Mouse (Mus musculus) G1E (cell line): ENCODE results near the gene Tmem108. TPM values are rescaled to one million over a fixed set of nuclear protein-coding genes. Genes with fewer than 3 reads are reported as not detected.

Experiments used
- ATAC-seq: 2 replicates; pipeline ENCODE4 v1.8.0; 2016; ENCODE audit warnings: mild to moderate bottlenecking; ENCODE audit not compliant: insufficient number of reproducible peaks, poor library complexity, low FRiP score, severe bottlenecking; ENCODE audit errors: extremely low read depth
- DNase-seq: peaks from one replicate; pipeline ENCODE4 v3.0.0; 2012; ENCODE audit warnings: low spot score
- H3K27me3 ChIP-seq: 2 replicates; pipeline ENCODE4 v1.6.1; 2012; ENCODE audit warnings: mild to moderate bottlenecking, low read length, inconsistent platforms; ENCODE audit not compliant: insufficient read depth
- H3K36me3 ChIP-seq: replicated peaks from 2 replicates; pipeline ENCODE3; 2012; ENCODE audit warnings: mild to moderate bottlenecking, inconsistent platforms
- H3K4me1 ChIP-seq: 2 replicates; pipeline ENCODE4 v1.6.1; 2012; ENCODE audit warnings: low read depth, low read length, inconsistent platforms, mixed read lengths; ENCODE audit not compliant: insufficient read depth
- H3K4me3 ChIP-seq: 2 replicates; pipeline ENCODE4 v1.5.1; 2012; ENCODE audit warnings: low read depth, mild to moderate bottlenecking, inconsistent platforms, low read length, moderate library complexity, mixed read lengths
- H3K9me3 ChIP-seq: replicated peaks from 2 replicates; pipeline ENCODE4 v1.6.1; 2012; ENCODE audit warnings: inconsistent platforms
- CTCF ChIP-seq: IDR thresholded peaks from 2 replicates; pipeline ENCODE4 v1.5.1; 2012; ENCODE audit warnings: low read depth, low read length, inconsistent platforms, mixed read lengths
- GATA1 ChIP-seq: IDR thresholded peaks from 2 replicates; pipeline ENCODE4 v1.6.1; 2012; ENCODE audit warnings: borderline replicate concordance, low read length, inconsistent platforms, mixed read lengths
- GATA2 ChIP-seq: IDR thresholded peaks from 2 replicates; pipeline ENCODE4 v1.6.1; 2012; ENCODE audit warnings: low read depth, low read length, inconsistent platforms, borderline replicate concordance
- POLR2AphosphoS5 ChIP-seq: IDR thresholded peaks from 2 replicates; pipeline ENCODE4 v1.6.1; 2012; ENCODE audit warnings: low read depth, low read length, inconsistent platforms; ENCODE audit not compliant: insufficient replicate concordance
- TAL1 ChIP-seq: conservative IDR thresholded peaks from 2 replicates; pipeline ENCODE4 v1.6.1; 2012; ENCODE audit warnings: low read depth, low read length, inconsistent platforms, mixed read lengths
- polyA plus RNA-seq: library from polyadenylated mRNA; stranded (reverse); fragments of >175 nt; gene quantifications from 2 replicates; pipeline ENCODE4 v1.2.3, GENCODE M21; 2012
- total RNA-seq, 2 experiments: library from RNA; stranded (forward) in 1 of 2; stranded (reverse) in 1 of 2; fragments of 200-1000 nt in 1 of 2; fragments of >200 nt in 1 of 2; fragmentation: Nextera tagmentation in 1 of 2; gene quantifications; 2 replicates each; pipeline ENCODE4 v1.2.3; 2014 to 2017

Tmem108 gene
- not detected in 2 replicates for total RNA-seq (2014; fragmentation: Nextera tagmentation)
- total RNA-seq (2017): 0.23 and 0.27 TPM in 2 replicates
- polyA plus RNA-seq: not detected in 2 replicates

- H3K36me3 ChIP-seq: no peaks in the 10 kb centered on the region
- no peak for DNase-seq
- no peaks in the 10 kb centered on the region for H3K4me1 ChIP-seq
- H3K9me3 ChIP-seq: peaks cover 58% of the 10 kb centered on the region
- no peaks in the 10 kb centered on the region for H3K27me3 ChIP-seq
- no peak within 1 kb of the TSS; the same call in 1 of the 2 replicates for H3K4me3 ChIP-seq
- ATAC-seq: no peak
- TF ChIP-seq CTCF (no peak), POLR2AphosphoS5 (no peak), GATA2 (no peak), TAL1 (no peak), GATA1 (no peak)
Observed at GRCm38 (mm10) chr9:103761647-103762084, at the start of gene Tmem108. Gene Tmem108 (minus strand): TSS chr9:103761837.

- no peaks in the 10 kb centered on the region for H3K36me3 ChIP-seq
- TF ChIP-seq TAL1: no peak
- TF ChIP-seq GATA1: no peak
- TF ChIP-seq POLR2AphosphoS5: no peak
- TF ChIP-seq CTCF: no peak
- TF ChIP-seq GATA2: no peak
- H3K9me3 ChIP-seq: peaks cover 36% of the 10 kb centered on the region
- no peaks in the 10 kb centered on the region for H3K4me1 ChIP-seq
- H3K27me3 ChIP-seq: no peaks in the 10 kb centered on the region
- no peak overlapping the region for H3K4me3 ChIP-seq
- no peak for ATAC-seq
- DNase-seq: no peak
Observed at GRCm38 (mm10) chr9:103789029-103789428, 27.4 kb upstream of the Tmem108 start.

- H3K36me3 ChIP-seq: no peaks in the 10 kb centered on the region
- DNase-seq: no peak
- TF ChIP-seq CTCF (no peak), GATA1 (no peak), TAL1 (no peak), POLR2AphosphoS5 (no peak), GATA2 (no peak)
- no peak overlapping the region for H3K4me3 ChIP-seq
- no peaks in the 10 kb centered on the region for H3K27me3 ChIP-seq
- peaks cover 52% of the 10 kb centered on the region for H3K9me3 ChIP-seq
- ATAC-seq: no peak
- no peaks in the 10 kb centered on the region for H3K4me1 ChIP-seq
Observed at GRCm38 (mm10) chr9:103784156-103784555, 22.5 kb upstream of the Tmem108 start.

- Histone ChIP-seq H3K9me3 (peaks cover 52% of the 10 kb centered on the region), H3K36me3 (no peaks in the 10 kb centered on the region), H3K27me3 (no peaks in the 10 kb centered on the region), H3K4me3 (no peak overlapping the region), H3K4me1 (no peaks in the 10 kb centered on the region)
- TF ChIP-seq POLR2AphosphoS5: no peak
- no peak for TF ChIP-seq GATA1
- TF ChIP-seq TAL1: no peak
- TF ChIP-seq CTCF: no peak
- no peak for TF ChIP-seq GATA2
- no peak for ATAC-seq
- no peak for DNase-seq
Observed at GRCm38 (mm10) chr9:103783276-103783675, 21.6 kb upstream of the Tmem108 start.

DNA sequence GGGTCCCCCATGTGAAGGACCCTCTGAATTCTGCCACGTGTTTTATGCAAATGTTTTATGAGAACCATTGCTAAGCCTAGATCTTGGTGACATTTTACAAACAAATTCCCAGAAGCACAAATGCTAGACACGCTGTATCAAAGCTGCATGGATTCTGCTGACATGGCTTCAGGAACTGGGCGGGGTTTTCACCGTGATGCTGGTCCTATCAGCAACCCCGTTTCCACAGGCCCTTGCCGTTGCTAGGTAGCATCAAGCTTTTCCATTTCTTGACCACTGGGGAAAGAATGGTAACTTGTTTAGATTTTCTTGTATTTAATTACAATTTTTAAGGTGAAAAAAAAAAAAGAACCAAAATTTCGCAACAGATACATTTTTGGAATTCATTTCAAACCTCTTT lies 20.7 kb upstream of the Tmem108 start:
- DNase-seq: no peak

GRCm38 (mm10) chr9:103781407-103781806 lies 19.8 kb upstream of the Tmem108 start:
- Histone ChIP-seq H3K27me3 (no peaks in the 10 kb centered on the region), H3K4me1 (no peaks in the 10 kb centered on the region), H3K9me3 (peaks cover 44% of the 10 kb centered on the region), H3K36me3 (no peaks in the 10 kb centered on the region), H3K4me3 (no peak overlapping the region)
- TF ChIP-seq TAL1: no peak
- no peak for DNase-seq
- ATAC-seq: no peak

More for the DNA sequence above, 20.7 kb upstream of the Tmem108 start:
- Histone ChIP-seq H3K9me3 (peaks cover 42% of the 10 kb centered on the region), H3K27me3 (no peaks in the 10 kb centered on the region), H3K4me3 (no peak overlapping the region), H3K4me1 (no peaks in the 10 kb centered on the region), H3K36me3 (no peaks in the 10 kb centered on the region)
- TF ChIP-seq POLR2AphosphoS5: no peak
- TF ChIP-seq CTCF: no peak
- TF ChIP-seq GATA2: no peak
- TF ChIP-seq TAL1: no peak
- TF ChIP-seq GATA1: no peak
- ATAC-seq: no peak

DNA sequence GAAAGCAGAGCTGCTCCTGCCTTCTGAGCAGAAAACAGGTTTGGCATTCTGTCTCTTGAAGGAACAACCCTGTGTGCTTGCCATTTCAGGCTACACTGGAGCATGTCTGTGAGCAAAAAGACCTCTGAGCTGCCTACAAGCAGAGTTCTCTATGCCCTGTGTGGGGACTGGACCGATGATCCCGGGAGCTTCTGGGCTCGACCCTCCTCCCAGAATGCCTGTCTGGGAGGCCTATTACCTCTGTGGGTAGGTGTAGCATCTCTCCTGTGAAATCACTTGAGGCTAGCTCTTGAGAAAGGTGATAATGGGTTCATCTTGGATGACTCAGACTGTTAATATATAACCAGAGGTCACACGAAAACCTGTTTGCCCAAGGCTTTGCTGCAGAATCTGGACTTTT lies 19.0 kb upstream of the Tmem108 start:
- DNase-seq: no peak
- no peak for TF ChIP-seq GATA1
- TF ChIP-seq CTCF: no peak
- TF ChIP-seq POLR2AphosphoS5: no peak
- TF ChIP-seq TAL1: no peak
- TF ChIP-seq GATA2: no peak
- Histone ChIP-seq H3K9me3 (peaks cover 45% of the 10 kb centered on the region), H3K4me1 (no peaks in the 10 kb centered on the region), H3K27me3 (no peaks in the 10 kb centered on the region), H3K4me3 (no peak overlapping the region), H3K36me3 (no peaks in the 10 kb centered on the region)
- no peak for ATAC-seq
